Mouse (Mus musculus): ENCODE data around the gene Tcf3.

Tcf3 gene

DNA sequence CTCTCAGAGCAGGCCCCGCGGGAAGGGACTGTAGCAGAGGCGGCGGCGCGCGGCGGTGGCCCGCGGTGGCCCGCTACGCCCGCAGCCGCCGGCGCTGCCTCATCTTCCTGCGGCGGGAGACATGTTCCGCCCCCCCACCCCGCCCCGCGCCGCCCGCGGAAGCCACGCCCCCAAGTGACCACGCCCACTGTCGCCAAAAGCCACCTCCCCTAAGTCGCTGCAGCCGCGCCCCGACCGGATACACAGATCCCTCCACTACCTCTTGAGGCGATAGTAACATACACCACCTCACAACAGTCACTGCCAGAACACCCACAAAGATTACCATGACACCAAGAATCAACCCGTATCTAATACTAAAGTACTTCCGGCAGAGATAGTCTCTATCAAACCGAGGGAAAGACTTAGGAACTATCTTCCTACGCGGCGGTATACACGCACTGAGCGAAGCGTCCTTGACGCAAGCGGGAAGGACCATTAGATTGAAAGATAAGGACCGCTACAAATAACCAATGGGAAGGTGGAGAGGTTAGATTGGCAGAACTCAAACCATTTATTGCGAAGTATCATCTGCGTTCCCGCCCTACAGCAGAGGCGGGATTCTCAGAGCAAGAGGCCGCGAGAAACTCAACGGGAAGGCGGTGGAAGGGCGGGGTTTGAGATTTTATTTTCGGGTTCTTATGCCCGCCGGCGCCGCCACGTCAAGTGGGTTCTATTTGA lies at the start of gene Tcf3:
Tcf3 (minus strand) TSS at position 135 of the 720 bp plus-strand sequence.
- peak; percentile 99 for DNase-seq (ENCODE audit: extremely low spot score, low read depth, low spot score)

DNA sequence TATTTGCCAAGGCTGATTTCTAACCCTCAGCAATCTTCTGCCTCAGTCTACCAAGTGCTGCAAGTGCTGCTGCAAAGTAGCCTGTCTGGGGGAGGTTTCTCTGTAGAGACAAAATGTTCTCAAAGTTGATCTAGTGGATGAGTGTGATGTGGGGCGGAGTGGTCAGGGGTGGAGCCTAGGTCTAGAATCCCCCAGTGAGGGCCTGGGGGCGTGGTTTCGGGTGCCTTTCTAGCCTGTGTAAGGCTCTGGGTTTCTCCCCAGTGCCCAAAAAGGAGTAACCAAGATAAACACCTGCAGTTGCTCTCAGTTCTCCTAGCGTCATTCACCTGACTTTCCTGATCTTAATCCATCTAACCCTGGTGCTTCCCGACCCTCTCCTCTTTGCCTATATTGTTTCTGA lies 47.6 kb upstream of the Tcf3 start:
- no peak for DNase-seq (ENCODE audit: extremely low spot score, low read depth, low spot score)

DNA sequence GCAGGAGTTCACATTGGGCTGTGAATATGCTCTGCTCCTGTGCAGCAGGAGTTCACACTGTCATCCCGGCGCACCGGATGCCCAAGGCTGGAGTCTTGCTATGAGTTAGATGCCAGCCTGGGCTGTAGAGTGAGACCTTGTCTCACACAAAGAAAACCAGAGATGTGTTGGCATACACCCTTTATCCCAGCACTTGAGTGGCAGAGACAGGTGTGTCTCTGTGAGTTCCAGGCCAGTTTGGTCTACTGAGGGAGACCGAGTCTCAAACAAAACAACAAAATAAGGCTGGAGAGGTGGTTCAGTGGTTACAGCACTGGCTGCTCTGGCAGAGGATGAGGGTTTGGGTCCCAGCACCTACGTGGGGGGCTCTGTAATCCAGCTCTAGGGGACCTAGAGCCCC lies 45.1 kb upstream of the Tcf3 start:
- DNase-seq (ENCODE audit: extremely low spot score, low read depth, low spot score): no peak

DNA sequence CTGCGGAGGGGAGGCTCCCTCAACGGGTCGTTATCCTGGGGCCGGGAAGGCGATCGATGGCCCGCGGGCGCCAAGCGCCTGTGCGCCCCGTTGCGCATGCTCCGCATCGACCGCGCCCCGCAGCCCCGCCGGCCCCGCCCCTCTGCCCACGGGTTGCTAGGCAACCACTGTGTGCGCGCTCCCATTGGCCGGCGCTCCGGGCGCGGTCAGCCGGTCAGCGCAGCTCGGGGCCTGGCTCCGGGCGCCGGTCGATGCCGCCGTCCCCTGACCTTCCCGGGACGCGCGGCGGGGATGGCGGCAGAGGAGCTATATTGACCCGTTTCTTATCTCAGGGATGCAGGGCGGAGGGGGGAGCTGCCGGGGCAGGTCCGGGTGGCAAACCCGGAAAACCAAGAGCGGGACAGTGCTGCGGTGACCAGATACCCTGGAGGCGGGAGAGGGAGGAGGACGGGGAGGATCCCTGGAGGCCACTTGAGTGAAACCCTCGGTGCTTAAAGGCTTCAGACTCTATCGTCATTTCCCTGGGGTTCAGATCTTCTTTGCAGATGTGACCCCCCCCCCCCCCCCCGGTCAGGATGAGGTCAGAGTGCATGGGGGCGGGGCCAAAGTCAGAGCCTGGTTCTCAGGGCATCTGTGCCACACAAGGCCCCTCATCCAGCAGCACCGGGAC lies 42.0 kb upstream of the Tcf3 start:
- no peak for DNase-seq (ENCODE audit: extremely low spot score, low read depth, low spot score)

DNA sequence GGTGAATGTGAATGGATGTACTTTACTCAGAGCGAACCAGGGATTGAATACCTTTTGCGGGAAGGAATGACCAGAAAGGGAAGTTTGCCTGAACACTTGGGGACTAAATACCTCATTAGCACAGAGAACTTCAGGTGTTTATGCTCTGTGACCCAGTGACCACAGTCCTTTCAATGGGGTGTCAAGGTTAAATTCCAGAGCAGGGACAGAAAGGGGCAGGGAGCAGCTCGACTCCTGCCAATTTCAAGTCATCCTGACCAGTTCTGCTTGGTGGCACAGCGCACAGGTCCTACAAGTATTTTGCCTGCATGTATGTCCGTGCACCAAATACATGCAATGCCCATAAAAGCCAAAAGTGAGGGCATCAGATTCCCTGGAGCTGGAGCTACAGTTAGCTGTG lies 31.6 kb upstream of the Tcf3 start:
- no peak for DNase-seq (ENCODE audit: extremely low spot score, low read depth, low spot score)

DNA sequence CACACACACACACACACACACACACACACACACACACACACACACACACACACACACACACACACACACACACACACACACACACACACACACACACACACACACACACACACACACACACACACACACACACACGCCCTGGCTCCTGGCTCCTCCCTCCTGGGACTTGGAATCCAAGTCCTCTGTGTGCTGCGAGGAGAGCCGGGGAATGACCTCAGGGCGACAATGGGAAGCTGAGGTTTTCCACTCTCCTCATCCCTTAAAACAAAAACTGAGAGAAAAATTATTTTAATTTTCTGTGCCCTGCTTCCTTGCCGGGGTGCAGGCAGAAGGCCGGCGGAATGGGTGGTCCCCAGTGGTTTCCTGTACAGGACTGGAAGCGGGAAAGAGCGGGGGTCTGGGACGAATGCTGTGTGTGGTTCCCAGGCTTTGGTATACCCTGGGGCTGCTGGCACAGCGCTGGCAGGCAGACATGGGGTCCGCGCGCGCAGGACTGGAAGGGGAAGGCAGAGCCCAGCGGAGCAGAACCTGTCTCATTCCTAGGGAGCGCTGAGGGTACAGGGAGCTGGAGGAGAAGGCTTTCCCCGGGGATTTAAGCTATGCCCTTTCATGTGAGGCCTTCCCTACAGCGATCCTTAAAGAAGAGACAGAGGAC lies 31.1 kb upstream of the Tcf3 start:
- no peak for DNase-seq (ENCODE audit: extremely low spot score, low read depth, low spot score)

DNA sequence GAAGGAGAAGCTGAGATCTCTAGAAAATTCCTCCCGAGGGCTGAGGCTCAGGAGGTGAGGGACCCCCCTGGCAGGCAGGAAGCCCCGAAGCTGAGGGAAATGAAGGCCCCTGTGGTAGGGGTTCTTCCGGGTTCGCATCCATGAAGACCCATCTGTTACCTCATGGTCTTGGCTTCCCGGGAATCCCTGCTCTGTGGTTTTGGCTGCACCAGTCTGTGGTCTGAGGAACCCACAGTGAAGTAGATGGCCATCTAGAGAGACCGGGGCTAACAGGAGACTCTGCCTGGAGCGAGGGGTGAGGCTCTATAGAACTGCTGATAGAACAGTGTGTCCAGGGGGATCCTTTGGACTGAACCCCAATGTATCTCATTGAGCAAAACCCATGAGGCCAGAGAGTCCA lies 27.9 kb upstream of the Tcf3 start:
- no peak for DNase-seq (ENCODE audit: extremely low spot score, low read depth, low spot score)

DNA sequence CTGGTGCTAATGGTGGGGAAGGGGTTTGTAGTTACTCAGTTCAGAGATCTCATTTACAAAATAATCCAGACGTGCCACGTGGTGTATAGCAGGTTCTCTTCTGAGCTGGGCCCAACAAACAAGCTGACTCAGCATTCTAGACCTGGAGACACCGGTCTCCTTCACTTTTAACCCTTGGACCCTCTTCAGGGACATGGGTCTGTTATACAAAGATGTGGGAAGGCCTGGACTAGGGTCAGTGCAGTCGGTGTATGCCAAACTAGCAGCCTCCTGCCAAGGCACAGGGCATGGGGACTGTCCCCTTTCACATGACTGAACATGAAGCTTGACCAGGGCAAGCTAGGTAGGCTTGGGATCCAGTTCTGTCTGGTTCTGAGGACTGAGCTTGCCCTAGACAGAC lies 26.9 kb upstream of the Tcf3 start:
- no peak for DNase-seq (ENCODE audit: extremely low spot score, low read depth, low spot score)

DNA sequence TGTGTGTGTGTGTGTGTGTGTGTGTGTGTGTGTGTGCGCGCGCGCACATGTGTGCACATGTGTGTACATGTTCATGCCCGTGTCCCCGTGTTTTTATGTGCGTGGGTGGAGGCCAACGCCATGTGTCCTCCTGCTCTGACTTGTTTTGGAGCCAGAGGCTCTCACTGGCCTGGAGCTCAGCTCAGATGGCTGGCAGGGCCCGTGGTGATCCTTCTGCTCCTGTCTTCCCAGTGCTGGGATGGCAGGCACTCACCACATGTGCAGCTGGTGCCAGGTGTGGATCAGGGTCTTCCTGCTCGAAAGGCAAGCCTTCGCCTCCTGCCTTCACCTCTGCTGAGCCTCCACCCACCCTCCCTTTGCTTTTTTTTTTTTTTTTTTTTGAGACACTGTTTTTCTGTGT lies 26.2 kb upstream of the Tcf3 start:
- DNase-seq (ENCODE audit: extremely low spot score, low read depth, low spot score): no peak

DNA sequence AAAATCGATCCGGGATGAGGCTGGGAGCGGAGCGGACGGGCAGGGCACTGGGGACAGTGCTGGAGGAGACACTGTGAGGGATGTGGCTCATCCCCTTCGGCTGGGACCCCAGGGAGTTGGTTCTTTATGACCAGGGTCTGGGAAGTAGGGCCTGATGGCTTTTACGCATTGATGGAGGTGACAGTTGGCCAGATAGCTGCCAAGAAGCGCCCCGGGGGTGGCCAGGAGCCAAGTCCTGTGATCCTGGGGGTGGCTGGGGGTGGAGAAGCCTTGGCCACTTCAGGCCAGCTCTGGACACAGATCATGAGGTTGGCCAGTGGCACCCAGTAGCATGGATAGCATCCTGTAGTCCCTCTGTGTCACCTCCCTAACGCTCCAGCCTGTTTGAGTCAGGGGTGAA lies 25.8 kb upstream of the Tcf3 start:
- no peak for DNase-seq (ENCODE audit: extremely low spot score, low read depth, low spot score)

DNA sequence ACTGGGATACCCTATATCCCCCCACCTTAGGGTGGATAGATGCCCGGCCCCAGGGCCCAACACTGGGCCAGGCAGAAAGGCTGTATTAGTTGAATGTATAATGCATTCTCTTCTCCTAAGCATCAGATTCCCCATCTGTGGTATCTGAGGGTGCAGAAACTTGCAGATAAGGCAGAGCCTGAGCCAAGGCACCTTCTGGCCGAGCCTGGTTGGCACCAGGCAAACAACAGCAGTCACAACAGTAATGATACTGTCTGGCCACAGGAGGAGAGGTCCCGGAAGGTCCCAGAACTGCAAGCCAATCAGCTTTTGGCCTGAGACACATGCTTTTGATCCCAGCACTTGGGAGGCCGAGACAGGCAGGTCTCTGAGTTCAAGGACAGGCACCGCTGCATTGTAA lies 22.2 kb upstream of the Tcf3 start:
- no peak for DNase-seq (ENCODE audit: extremely low spot score, low read depth, low spot score)

DNA sequence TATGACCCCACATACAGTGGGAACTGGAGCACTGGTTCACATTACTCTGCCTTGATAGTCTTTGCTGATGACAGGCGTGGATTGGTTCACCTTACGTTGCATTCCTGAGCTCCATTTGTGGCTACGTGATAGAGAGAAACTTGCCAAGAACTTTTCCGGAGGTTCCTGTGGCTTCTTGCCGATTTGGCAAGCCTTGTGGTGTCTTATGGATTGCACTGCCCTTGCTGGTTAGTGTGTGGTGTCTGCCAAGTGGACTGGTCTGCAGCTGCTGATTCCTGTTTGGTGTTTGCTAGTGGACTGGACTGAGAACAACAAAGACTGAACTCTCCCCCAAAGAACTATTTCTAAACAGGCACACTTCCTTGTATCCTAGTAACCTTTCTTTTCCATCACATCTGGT lies 21.3 kb upstream of the Tcf3 start:
- DNase-seq (ENCODE audit: extremely low spot score, low read depth, low spot score): no peak

DNA sequence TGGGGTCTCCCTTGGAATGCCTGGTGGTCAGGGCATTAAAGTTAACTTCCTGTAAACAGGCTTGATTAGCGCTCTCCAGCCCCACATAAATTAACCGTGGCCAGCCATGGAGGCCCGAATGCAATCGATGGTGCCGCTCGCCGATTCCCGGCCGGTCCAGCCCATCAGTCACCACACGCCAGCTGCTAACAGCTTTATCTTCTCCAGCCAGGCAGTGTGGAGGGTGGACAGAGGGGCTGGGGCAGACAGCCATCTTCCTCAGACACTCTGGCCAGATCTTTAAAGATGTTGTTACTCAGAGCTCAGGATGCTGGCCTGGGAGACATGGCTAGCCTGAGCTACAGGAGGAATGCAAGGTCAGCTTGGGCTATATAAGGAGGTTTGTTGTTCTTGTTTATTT lies 20.2 kb upstream of the Tcf3 start:
- DNase-seq (ENCODE audit: extremely low spot score, low read depth, low spot score): no peak

DNA sequence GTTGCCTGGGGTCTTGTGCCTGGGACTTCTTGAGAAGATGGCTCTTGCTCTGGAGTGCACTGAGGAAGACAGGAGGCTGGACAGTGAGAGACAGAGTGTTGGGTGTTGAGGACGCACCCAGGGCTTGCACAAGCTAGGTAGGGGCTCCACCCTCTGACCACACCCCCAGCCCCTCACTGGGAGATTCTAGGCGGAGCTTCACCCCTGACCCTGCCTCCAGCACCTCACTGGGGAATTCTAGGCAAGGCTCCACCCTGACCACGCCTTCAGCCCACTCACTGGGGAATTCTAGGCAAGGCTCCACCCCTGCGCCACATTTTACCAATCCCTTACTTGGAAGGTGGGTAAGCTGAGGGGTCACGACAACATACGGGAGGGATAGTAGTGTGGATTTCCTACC lies 17.2 kb upstream of the Tcf3 start:
- no peak for DNase-seq (ENCODE audit: extremely low spot score, low read depth, low spot score)

DNA sequence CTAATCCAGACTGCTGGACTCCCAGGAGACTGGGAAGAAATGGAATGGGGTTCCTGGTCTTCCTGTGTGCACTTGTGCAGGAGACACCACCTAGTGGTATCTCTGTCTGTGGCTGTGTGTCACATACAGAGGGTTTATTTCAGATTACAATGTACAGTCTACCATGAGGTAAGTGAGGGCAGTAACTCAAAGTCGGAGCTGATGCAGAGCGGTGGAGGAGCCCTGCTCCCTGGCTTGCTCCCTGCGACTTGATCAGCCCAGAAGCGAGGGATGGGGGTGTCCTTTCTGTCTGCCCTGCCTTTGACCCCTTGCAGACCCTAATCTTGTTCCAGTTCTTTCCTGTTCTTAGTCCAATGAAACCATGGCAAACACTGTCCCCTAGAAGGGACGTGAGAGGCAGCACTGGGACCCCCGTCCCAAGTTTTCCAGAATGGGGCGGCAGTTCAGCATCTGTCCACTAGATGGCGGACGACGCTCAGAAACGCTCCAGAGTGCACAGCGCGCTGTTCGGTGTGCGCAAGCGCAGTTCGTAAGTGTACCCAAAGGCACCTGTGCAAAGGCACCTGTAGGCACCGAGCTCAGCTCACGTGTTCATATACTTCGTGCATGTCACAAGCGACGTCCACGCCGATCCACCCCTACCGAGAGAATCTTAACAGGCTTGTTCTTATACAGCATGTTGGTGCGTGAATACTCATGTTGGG lies 12.6 kb upstream of the Tcf3 start:
- peak; percentile 67 for DNase-seq (ENCODE audit: extremely low spot score, low read depth, low spot score)

DNA sequence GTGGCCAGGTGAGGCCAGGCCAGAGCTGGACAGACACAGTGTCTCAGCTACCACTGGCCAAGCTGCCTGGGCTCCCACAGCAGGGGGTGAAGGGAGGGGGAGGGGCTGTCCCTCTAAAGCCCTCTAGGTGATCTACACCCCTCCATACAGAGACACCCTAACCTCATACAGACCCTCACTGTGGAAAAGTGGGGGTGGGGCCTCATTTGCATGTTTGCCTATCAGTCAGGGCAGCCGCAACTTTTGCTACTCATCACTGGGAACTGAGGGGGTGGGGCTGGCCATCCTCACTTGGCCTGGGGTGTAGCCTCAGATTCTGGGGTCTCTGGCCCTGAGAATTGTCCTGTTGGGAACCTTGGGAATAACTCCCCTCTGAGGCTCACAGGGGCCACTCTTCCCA lies 11.6 kb upstream of the Tcf3 start:
- DNase-seq (ENCODE audit: extremely low spot score, low read depth, low spot score): no peak

DNA sequence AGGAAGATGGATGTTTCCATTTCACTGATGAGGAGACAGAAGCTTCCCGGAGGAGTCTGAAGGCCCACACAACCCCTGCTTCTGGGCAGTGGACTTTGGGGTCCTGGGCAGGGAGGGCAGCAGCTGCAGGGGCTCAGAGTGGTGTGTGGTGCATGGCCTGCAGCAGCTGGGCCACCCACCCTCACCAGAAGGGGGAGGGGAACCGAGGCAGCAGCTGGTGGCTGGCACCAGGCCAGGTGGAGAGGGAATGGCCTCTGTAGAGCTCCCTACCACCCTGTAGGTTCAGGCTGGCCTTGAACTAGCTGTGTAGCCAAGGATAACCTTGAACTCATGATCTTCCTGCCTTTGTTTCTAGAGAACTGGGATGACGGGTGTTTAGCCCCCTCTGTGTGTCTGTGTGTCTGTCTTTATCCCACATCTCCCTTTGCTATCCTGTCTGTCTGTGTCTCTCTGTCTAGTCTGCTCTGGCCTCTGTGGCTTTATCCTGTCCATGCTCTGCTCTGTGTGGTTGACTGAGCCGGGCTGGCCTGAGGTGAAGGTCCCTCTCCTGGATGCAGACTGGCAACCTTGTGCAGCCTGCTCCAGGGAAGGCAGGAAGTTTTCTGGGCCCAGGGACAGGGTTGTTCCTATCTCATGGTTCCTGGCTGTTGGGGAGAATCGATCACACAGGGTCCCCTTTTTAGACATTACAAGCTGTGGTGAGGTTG lies 11.0 kb upstream of the Tcf3 start:
- no peak for DNase-seq (ENCODE audit: extremely low spot score, low read depth, low spot score)

DNA sequence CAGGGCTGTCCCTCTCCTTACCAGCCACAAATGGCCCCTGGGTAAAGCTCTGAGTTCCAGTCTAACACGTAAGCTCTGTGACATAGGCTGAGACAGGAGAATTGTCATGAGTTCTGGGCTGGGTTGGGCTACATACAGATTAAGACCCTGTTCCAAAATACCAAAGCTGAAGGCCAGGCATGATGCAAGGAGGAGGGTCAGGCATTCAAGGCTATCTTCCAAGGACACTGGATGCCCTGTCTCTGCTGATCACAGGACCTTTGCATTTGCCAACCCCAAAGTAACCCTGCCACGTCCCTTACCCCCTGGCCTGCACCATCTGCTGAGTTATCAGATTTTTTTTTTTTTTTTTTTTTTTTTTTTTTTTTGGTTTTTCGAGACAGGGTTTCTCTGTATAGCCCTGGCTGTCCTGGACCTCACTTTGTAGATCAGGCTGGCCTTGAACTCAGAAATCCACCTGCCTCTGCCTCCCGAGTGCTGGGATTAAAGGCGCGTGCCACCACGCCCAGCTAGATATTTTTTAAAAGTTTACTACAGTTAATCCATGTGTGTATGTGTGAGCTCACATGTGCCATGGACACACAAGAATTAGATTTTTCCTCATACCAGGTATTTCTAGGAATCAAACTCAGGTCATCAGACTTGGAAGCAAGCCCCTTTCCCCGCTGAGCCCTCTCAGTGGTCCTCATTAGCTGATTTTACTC lies 10.3 kb upstream of the Tcf3 start:
- no peak for DNase-seq (ENCODE audit: extremely low spot score, low read depth, low spot score)

DNA sequence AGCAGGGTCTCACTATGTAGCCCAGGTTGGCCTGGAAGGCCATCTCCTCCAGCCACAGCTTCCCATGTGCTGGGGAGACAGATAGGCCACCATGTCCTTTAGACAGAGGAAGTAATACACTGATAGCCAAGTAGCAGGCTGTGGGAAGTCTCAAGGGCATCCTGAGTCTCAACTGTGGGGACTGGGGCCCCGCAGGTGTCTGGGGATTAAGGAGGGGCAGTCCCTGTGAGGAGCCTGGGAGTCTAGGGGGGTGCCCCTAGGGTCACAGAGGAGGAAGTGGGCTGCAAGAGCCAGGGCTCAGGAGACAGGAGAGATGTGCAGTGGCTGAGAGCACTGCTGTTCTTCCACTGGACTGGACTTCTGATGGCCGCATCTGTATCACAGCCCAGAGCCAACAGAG lies 9.5 kb upstream of the Tcf3 start:
- no peak for DNase-seq (ENCODE audit: extremely low spot score, low read depth, low spot score)

DNA sequence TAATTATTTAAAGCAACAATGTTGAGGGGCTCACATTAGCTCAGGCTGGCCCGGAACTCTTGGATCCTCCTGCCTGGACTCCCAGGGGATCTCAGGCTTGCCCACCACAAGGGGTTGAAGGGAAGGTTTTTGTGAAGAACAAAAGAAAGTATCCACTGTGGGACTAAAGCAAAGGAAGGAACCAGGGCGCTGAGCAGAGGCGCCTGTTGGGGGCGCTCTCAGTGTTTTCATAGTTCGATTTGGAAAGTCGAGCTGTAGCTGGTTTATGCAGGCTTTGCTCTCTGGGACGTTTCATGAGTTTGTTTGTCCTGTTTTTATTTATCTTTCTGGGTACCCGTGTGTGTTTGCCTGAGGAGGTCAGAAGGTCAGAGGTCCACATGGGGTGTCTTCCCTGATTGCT lies 8.2 kb upstream of the Tcf3 start:
- no peak for DNase-seq (ENCODE audit: extremely low spot score, low read depth, low spot score)

DNA sequence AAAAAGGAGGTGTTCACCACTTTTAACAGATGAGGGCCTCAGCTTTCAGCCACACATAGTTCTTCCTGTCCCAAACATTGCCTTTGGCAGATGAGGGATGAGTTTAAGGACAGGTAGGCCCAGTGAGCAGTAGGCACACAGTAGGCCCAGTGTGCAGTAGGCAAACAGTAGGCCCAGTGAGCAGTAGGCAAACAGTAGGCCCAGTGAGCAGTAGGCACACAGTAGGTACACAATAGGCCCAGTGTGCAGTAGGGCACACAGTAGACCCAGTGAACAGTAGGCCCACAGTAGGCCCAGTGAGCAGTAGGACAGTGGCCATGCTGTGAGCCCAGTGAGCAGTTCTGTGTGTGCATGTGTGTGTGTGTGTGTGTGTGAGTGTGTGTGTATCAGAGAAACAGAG lies 6.6 kb upstream of the Tcf3 start:
- DNase-seq (ENCODE audit: extremely low spot score, low read depth, low spot score): no peak
